Mouse (Mus musculus): ENCODE measurements around the gene Atg10.

GRCm38 (mm10) chr13:91037405-91037804 is 186.4 kb downstream of the Atg10 start:
- no peak for TF ChIP-seq CTCF (IDR thresholded peaks at IDR 0.05; ENCODE audit: low read depth)
- TF ChIP-seq EP300 (optimal IDR thresholded peaks at IDR 0.05), result no peak

Measured in stomach, postnatal 0 days (tissue).